Mouse (Mus musculus) Patski (cell line): ENCODE results near the gene Jun. TPM values are rescaled to one million over a fixed set of nuclear protein-coding genes. Genes with fewer than 3 reads are reported as not detected.

Source experiments
- ATAC-seq: fragments of 100-300 bp; one replicate; pipeline ENCODE4 v1.8.0; 2021
- CTCF ChIA-PET: fragments of 350-600 bp; sonication (Branson Sonifier 250); formaldehyde crosslinking; loops from one replicate; lab custom pipeline; 2022; ENCODE audit warnings: inconsistent platforms; lab: Charles Lee
- POLR2A ChIA-PET: fragments of 350-600 bp; sonication (Branson Sonifier 250); formaldehyde crosslinking; loops from one replicate; lab custom pipeline; 2022; ENCODE audit warnings: antibody characterized with exemption, inconsistent platforms; lab: Charles Lee
- DNase-seq: peaks from one replicate; pipeline ENCODE4 v3.0.0-alpha.2; 2011; ENCODE audit warnings: low read depth, low spot score
- H3K27me3 ChIP-seq: fragments of 371-371 bp; one replicate; pipeline ENCODE4 v1.5.1; 2021
- CTCF ChIP-seq: fragments of 100-300 bp; IDR thresholded peaks from one replicate; pipeline ENCODE4 v1.5.1; 2021
- in situ Hi-C: fragments of 300-500 bp; cut with MboI; formaldehyde crosslinking; loops from 3 replicates; pipeline ENCODE4 v1.11.1; 2018; ENCODE audit warnings: low pct_unique_long_range_greater_than_20kb, mixed read lengths
- polyA plus RNA-seq: library from polyadenylated mRNA; unstranded; gene quantifications from one replicate; pipeline ENCODE4 v1.2.3, GENCODE M21; 2021

The Jun gene
- polyA plus RNA-seq, 1 experiment from 2014 or later: 122 TPM

DNA sequence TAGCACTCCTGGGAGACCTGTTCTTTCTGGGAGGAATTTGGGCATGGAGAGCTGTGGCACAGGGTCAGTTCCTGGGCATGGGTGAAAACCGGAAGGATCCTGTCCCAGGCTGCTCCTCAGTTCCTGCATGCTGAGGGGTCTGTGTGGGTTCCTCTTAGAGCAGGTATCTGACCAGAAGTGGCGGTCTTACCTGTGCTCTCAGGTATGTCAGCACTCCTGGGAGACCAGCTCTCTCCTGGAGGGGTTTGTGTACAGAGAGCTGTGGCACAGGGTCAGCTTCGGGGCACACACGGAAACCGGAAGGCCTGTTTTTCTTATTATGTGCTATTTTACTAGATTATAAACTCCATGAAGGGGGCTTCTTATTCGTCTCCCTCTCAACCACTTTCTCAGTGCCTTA lies 7.3 kb downstream of the Jun start:
- ATAC-seq (no peak), DNase-seq (no peak)
- in situ Hi-C loops: no loop called here
- no peaks in the 10 kb centered on the region for H3K27me3 ChIP-seq
- TF ChIP-seq CTCF: no peak
- ChIA-PET POLR2A (no interaction called here), CTCF (no interaction called here)

DNA sequence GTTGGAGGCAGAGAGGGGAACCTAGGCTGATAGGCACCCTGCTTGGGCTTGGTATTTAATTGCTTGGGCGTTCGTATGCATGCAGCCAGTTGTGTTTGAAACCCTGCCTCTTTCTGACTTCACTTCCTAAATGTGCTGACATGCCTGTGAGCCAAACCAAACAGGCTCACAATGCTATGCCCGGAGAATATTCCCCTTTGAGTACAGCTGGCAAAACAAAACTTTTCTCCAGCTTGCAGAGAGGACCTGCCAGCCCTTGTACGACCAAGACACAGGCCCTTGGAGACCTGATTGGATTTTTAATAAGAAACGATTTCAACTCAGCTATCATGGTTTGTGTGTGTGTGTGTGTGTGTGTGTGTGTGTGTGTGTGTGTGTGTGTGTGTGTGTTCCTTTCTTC lies 14.0 kb downstream of the Jun start:
- no peak for ATAC-seq
- TF ChIP-seq CTCF: no peak
- ChIA-PET POLR2A (no interaction called here), CTCF (interaction anchor here (0.8 kb wide), 1 partner anchor 56 kb away, joined by 3 read pairs; no protein-coding TSS in a partner anchor)
- DNase-seq: no peak
- in situ Hi-C loops: no loop called here
- H3K27me3 ChIP-seq: no peaks in the 10 kb centered on the region

DNA sequence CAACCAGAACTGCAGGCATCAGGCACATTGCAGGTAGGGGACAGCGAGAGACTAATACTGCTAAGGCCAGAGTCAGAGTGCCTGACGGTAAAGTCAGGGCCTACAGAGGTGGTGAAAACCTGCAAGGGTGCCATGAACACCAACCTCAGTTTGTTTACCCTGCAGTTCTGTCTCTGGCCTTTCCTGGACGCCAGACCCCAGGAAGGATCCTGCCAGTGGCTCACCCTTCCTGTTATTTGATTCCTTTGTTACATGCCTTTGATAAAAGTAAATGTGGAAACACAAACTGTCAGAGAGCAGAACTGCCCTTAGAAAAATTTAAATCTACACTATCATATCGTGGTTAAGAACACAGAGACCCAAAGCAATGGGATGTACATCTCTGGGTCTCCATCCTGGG lies 20.9 kb downstream of the Jun start:
- TF ChIP-seq CTCF: no peak

DNA sequence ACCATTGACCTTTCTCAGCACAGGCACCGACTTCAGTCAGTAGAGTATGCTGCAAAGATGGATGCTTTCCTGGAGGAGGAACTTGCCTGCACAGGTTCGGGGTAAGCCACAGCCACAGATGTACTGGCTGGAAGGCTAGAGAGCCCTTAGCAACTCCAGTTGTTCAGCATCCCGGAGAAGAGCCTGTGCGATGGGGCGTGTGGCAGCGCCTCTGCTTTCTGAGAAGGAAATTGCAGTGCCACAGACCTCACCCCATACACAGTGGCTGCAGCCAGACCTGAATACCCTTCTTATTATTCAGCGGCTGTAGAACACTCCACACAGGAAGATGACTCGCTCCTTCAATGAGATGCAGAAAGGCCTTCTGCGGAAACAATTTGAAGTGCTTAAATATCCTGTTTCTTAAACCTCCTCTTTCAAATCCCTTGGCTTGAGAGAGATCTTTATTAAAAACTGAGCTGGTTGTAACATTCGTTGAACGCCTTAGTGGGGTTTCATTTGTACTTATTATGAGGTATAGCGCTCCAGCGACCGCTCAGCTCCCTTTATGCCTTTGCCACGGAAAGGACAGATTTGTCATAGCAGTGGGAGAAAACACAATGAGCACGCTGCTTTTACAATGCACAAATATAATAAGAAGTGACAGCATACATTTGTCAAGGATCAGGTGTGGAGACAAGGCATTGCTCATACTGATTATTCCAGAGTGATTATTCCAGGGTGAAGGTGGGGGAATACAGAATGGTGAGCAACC lies 26.0 kb downstream of the Jun start:
- peak; percentile 34 for TF ChIP-seq CTCF
- ChIA-PET CTCF (interaction anchor here (0.9 kb wide), 1 partner anchor 9 kb away, joined by 3 read pairs; no protein-coding TSS in a partner anchor), POLR2A (no interaction called here)
- H3K27me3 ChIP-seq: no peaks in the 10 kb centered on the region
- ATAC-seq (peak; percentile 94), DNase-seq (no peak)
- in situ Hi-C loops: no loop called here

More for the DNA sequence above, 20.9 kb downstream of the Jun start:
- ATAC-seq (no peak), DNase-seq (no peak)
- in situ Hi-C loops: no loop called here
- ChIA-PET CTCF (no interaction called here), POLR2A (interaction anchor here (0.6 kb wide), 1 partner anchor 842 kb away, joined by 3 read pairs; no protein-coding TSS in a partner anchor)
- no peaks in the 10 kb centered on the region for H3K27me3 ChIP-seq

DNA sequence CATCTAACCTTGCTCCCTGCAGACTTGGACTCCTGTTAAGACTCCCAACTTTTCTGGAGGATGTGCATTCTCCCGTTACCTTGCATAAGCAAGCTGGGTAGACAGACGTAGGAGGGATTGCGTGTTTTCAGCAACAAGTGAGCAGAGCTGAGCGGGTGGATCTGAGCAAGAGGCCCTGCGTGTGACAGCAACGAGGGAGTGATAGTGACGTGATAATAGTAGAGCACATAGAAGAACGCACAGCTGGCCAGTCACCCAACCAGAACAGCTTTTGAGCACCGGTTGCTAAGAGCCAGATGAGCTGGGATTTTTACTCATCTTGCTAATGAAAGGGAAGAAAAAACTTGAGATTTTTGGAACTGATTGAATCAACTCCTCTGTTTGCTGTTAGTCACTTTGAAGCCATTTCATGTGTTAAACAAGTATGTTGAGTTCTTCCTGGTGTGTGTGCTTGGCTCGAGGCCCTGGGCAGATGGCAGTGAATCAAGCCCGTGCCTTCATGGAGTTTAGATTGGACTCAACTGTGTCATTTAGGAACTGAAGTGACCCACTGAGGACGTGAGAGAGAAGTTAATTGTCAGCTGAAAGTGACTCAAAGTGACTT lies 28.6 kb downstream of the Jun start:
- H3K27me3 ChIP-seq: no peaks in the 10 kb centered on the region
- no peak for ATAC-seq
- in situ Hi-C loops: no loop called here
- DNase-seq: no peak
- ChIA-PET CTCF (interaction anchor here (1.9 kb wide), 1 partner anchor 10 kb away, joined by 5 read pairs; no protein-coding TSS in a partner anchor), POLR2A (no interaction called here)
- no peak for TF ChIP-seq CTCF

DNA sequence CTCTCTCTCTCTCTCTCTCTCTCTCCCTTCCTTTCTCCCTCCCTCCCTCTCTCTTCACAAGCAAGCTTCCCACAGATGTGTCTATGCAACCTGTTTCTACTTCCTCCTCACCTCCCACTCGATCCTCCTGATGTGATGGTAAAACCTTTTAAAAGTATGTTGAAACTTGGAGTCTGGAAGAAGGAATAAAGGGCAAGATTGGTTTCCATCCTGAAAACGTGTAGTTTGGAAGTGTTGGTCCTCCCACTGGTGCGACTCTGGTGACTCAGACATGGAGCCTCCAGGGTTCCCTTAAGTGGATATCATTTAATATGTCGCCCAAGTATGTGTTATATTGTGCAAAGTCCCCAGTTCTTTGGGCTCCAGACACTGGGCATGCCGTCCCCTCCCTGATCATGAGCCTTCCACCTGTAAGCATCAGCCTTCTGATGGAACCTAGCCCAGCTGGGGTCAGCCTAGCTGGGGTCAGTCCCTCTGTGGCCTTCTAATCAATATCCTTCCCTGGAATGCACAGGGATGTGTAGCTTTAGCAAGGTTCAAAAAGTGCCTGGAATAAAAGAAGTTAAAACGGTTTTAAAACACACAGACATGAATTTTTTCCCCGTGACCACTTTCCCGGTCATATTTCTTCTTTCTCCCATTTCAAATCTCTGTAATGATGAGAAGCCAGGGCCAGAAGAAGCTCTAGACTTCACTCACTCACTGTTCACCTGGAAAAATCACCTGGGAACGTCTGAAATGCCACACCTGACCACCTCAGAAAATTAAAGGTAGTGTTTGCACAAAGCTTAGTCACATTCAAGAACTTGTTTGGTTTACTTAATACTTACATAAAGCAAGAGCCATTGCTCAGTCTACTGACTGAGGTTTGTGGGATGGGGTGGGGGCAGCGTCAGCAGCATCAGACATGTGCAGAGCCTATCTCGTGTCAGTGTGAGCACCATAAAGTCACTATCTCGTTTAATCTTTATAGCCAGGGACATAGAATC lies 30.1 kb downstream of the Jun start:
- ChIA-PET CTCF (no interaction called here), POLR2A (no interaction called here)
- TF ChIP-seq CTCF: no peak
- ATAC-seq (no peak), DNase-seq (no peak)
- in situ Hi-C loops: no loop called here
- H3K27me3 ChIP-seq: no peaks in the 10 kb centered on the region

GRCm38 (mm10) chr4:95020201-95020600 lies 31.8 kb downstream of the Jun start:
- in situ Hi-C loops: no loop called here
- no peaks in the 10 kb centered on the region for H3K27me3 ChIP-seq
- ChIA-PET POLR2A (no interaction called here), CTCF (no interaction called here)
- DNase-seq (no peak), ATAC-seq (no peak)
- no peak for TF ChIP-seq CTCF

DNA sequence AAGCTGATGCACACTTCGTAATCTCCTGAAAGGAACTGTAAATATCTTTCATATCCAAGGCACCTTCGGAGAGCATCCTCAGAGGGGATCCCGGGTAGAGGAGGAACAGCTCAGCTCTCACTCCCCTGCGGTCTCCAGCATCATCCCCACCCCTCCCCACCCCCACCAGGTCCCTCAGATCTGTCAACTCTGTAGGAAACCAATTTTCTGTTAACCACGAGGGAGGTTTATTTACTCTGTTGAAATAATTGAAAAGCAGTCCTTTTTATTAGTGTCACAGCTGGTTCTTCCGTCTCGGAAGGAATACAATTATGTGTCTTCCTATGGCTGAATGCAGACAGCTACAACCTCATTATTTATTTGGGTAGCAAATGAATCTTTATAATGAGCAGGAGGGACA lies 33.8 kb downstream of the Jun start:
- in situ Hi-C loops: no loop called here
- TF ChIP-seq CTCF: no peak
- no peaks in the 10 kb centered on the region for H3K27me3 ChIP-seq
- DNase-seq: no peak
- POLR2A ChIA-PET: no interaction called here
- CTCF ChIA-PET: interaction anchor here (1.0 kb wide), 1 partner anchor 10 kb away, joined by 4 read pairs; no protein-coding TSS in a partner anchor
- ATAC-seq: no peak

GRCm38 (mm10) chr4:95012706-95013105 lies 39.3 kb downstream of the Jun start:
- H3K27me3 ChIP-seq: no peaks in the 10 kb centered on the region
- DNase-seq (no peak), ATAC-seq (no peak)
- TF ChIP-seq CTCF: no peak
- ChIA-PET POLR2A (no interaction called here), CTCF (interaction anchor here (1.3 kb wide), 1 partner anchor 12 kb away, joined by 5 read pairs; no protein-coding TSS in a partner anchor)
- in situ Hi-C loops: no loop called here

DNA sequence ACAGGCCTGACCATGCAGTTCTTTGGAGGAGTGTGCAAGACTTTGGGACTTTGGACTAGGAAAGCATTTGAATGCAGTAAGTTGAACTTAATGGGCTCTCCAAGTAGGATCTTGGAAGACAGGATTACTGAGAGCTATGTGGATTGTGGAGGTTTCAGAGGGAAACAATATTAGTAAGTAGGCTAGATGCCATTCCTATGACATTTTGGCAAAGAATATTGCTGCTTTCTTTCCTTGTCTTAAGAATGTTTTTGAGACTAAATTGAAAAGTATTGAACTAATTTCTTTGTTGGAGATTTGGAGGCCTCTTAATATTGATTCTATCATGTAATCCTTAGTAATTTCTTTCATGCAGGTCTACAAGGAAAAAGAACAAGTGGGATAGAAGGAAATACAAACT lies 39.8 kb downstream of the Jun start:
- ChIA-PET CTCF (interaction anchor here (1.3 kb wide), 1 partner anchor 12 kb away, joined by 5 read pairs; no protein-coding TSS in a partner anchor), POLR2A (no interaction called here)
- in situ Hi-C loops: no loop called here
- no peaks in the 10 kb centered on the region for H3K27me3 ChIP-seq
- TF ChIP-seq CTCF: no peak
- ATAC-seq (no peak), DNase-seq (no peak)
